Mouse (Mus musculus) forebrain, postnatal 0 days (tissue): ENCODE measurements at regions not wholly inside any gene's neighbourhood (a gene's known extent, or its start where the extent isn't known, plus 50 kb on each side); places are given as distances from the start of the nearest gene placed in this dataset.
A peak's percentile ranks its signal among the peaks of the same experiment; 100 is the strongest.

Experiments
- ATAC-seq: fragments of 200-750 bp; cut with Nextera tagmentation; 2 replicates; pipeline ENCODE4 v1.8.0; 2017; ENCODE audit warnings: mild to moderate bottlenecking, moderate library complexity
- DNase-seq: peaks from one replicate; pipeline ENCODE4 v3.0.0-alpha.2; 2015
- H3K27ac ChIP-seq: fragments of 300-500 bp; sonication (generic); 2 replicates; pipeline ENCODE4 v1.5.1; 2014; ENCODE audit warnings: low read depth, mild to moderate bottlenecking, antibody characterized with exemption, low read length, moderate library complexity, mixed read lengths
- H3K27me3 ChIP-seq: fragments of 300-500 bp; sonication (generic); 2 replicates; pipeline ENCODE4 v1.6.1; 2014; ENCODE audit warnings: mild to moderate bottlenecking, low read length, mixed read lengths; ENCODE audit not compliant: insufficient read depth
- H3K36me3 ChIP-seq: fragments of 300-500 bp; sonication (generic); 2 replicates; pipeline ENCODE4 v1.6.1; 2014; ENCODE audit warnings: mild to moderate bottlenecking, moderate library complexity; ENCODE audit not compliant: insufficient read depth
- H3K4me1 ChIP-seq: fragments of 300-500 bp; sonication (generic); 2 replicates; pipeline ENCODE4 v1.6.1; 2014; ENCODE audit warnings: antibody characterized with exemption; ENCODE audit not compliant: insufficient read depth
- H3K4me2 ChIP-seq: fragments of 300-500 bp; sonication (generic); 2 replicates; pipeline ENCODE4 v1.6.1; 2014; ENCODE audit warnings: low read depth, mild to moderate bottlenecking, moderate library complexity
- H3K4me3 ChIP-seq: fragments of 300-500 bp; sonication (generic); 2 replicates; pipeline ENCODE4 v1.5.1; 2014; ENCODE audit warnings: low read depth, low read length, mixed read lengths
- H3K9ac ChIP-seq: fragments of 300-500 bp; sonication (generic); 2 replicates; pipeline ENCODE4 v1.6.1; 2014; ENCODE audit warnings: mild to moderate bottlenecking
- H3K9me3 ChIP-seq: fragments of 300-500 bp; sonication (generic); 2 replicates; pipeline ENCODE4 v1.6.1; 2016; ENCODE audit warnings: low read length
- CTCF ChIP-seq: sonication (generic); IDR thresholded peaks from 2 replicates; pipeline ENCODE4 v1.5.1; 2016; ENCODE audit warnings: antibody characterized with exemption, control low read depth, low read depth
- WGBS: fragments of 180-500 bp; shearing (Covaris S2); extraction: QIAGEN DNeasy Blood & Tissue Kit; methylation state at CpG from one replicate; pipeline ENCODE4 v1.1.7; 2014; 5-methylcytosine and 5-hydroxymethylcytosine counted together

GRCm38 (mm10) chrX:7435375-7436042, 59.9 kb upstream of the Usp27x start:
- H3K9me3 ChIP-seq = no peaks in the 10 kb centered on the region
- no peaks in the 10 kb centered on the region for H3K27me3 ChIP-seq
- ATAC-seq = no peak
- H3K4me1 ChIP-seq = no peaks in the 10 kb centered on the region
- no peak overlapping the region for H3K27ac ChIP-seq
- H3K4me2 ChIP-seq = no peak overlapping the region
- H3K4me3 ChIP-seq = no peak overlapping the region
- no peak for DNase-seq
- no peaks in the 10 kb centered on the region for H3K36me3 ChIP-seq
- no peak overlapping the region for H3K9ac ChIP-seq
- 92% methylated on average over 2 of the region's 2 CpGs for WGBS
- TF ChIP-seq CTCF = no peak

- no peak for ATAC-seq
- 68% methylated on average over 2 of the region's 2 CpGs for WGBS
- H3K27me3 ChIP-seq = no peaks in the 10 kb centered on the region
Observed at GRCm38 (mm10) chrX:7434268-7434667, 58.6 kb upstream of the Usp27x start.

DNA sequence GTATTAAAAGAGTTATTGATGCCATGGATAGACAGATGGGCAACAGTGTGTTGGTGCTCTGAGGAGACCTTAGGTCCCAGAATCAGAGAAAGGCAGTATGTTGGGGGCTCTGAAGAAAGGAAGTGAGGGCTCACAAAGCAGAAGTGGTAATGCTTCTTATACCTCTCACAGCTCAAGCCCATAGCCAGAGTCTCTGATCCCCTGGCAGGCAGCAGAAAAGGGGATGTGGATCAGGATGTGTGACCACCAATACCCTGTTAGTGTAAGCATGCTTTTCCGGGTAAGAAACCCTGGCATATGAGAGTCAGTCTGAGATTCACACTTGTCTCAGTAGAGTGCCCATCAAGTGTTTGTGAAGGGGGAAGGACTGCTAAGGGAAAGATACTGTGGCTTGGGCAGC, 54.8 kb upstream of the Usp27x start:
- Histone ChIP-seq H3K9me3 (no peaks in the 10 kb centered on the region), H3K27ac (no peak overlapping the region), H3K36me3 (no peaks in the 10 kb centered on the region), H3K4me1 (no peaks in the 10 kb centered on the region), H3K27me3 (no peaks in the 10 kb centered on the region), H3K9ac (no peak overlapping the region), H3K4me2 (no peak overlapping the region), H3K4me3 (no peak overlapping the region)
- DNase-seq = no peak
- TF ChIP-seq CTCF = no peak
- no peak for ATAC-seq
- WGBS = 95% methylated on average over 1 of the region's 1 CpGs

More at GRCm38 (mm10) chrX:7434268-7434667, 58.6 kb upstream of the Usp27x start:
- H3K36me3 ChIP-seq = no peaks in the 10 kb centered on the region
- H3K4me1 ChIP-seq = no peaks in the 10 kb centered on the region
- H3K9me3 ChIP-seq = no peaks in the 10 kb centered on the region
- TF ChIP-seq CTCF = no peak
- no peak overlapping the region for H3K4me2 ChIP-seq
- no peak for DNase-seq
- no peak overlapping the region for H3K9ac ChIP-seq
- no peak overlapping the region for H3K27ac ChIP-seq
- no peak overlapping the region for H3K4me3 ChIP-seq

DNA sequence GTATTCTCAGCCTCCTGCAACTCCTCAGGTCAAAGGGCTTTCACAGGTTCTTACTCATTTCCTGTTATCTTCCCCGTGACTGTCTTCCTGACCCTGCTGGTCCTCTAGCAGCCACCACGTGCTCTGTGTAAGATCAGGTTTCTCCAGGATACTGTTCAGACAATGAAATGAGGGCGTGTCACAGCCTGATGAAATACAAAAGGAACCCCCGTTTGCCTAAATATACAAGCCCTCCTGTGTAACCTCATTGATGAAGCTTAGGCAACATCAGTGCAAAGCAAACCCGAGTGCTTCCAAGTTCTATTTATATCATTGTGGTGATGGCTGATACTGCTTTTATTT, 53.9 kb upstream of the Usp27x start:
- TF ChIP-seq CTCF = no peak
- ATAC-seq (no peak), DNase-seq (no peak)
- H3K4me1 ChIP-seq = no peaks in the 10 kb centered on the region
- no peaks in the 10 kb centered on the region for H3K36me3 ChIP-seq
- H3K27me3 ChIP-seq = no peaks in the 10 kb centered on the region
- H3K9ac ChIP-seq = no peak overlapping the region
- WGBS = 24% methylated on average over 5 of the region's 5 CpGs
- no peak overlapping the region for H3K4me3 ChIP-seq
- H3K4me2 ChIP-seq = no peak overlapping the region
- H3K9me3 ChIP-seq = no peaks in the 10 kb centered on the region
- H3K27ac ChIP-seq = no peak overlapping the region

- H3K4me2 ChIP-seq = 0 out of 2 replicates have a peak overlapping the region, but pooled peaks have one; percentile 10
- no peaks in the 10 kb centered on the region for H3K36me3 ChIP-seq
- WGBS = 37% methylated on average over 20 of the region's 20 CpGs
- DNase-seq (peak; percentile 74), ATAC-seq (peak; percentile 91)
- no peaks in the 10 kb centered on the region for H3K27me3 ChIP-seq
- no peak overlapping the region for H3K4me3 ChIP-seq
- no peak overlapping the region for H3K9ac ChIP-seq
- no peak overlapping the region for H3K27ac ChIP-seq
- H3K4me1 ChIP-seq = no peaks in the 10 kb centered on the region
- TF ChIP-seq CTCF = 0 out of 2 replicates have a peak, but pooled peaks have one; percentile 2
- no peaks in the 10 kb centered on the region for H3K9me3 ChIP-seq
Observed at GRCm38 (mm10) chrX:7428621-7429523, 53.2 kb upstream of the Usp27x start.
